Mouse (Mus musculus) hindbrain, postnatal 0 days (tissue): ENCODE measurements around the gene Sh3bp4. TPM values are rescaled to one million over a fixed set of nuclear protein-coding genes. Genes with fewer than 3 reads are reported as not detected.
A peak's percentile ranks its signal among the peaks of the same experiment; 100 is the strongest.

Experiments used
- ATAC-seq: fragments of 200-750 bp; cut with Nextera tagmentation; 2 replicates; pipeline ENCODE4 v1.8.0; 2017; ENCODE audit warnings: mild to moderate bottlenecking, moderate TSS enrichment, moderate library complexity
- DNase-seq: peaks from one replicate; pipeline ENCODE4 v3.0.0-alpha.2; 2015; ENCODE audit warnings: low spot score
- H3K27ac ChIP-seq: fragments of 300-500 bp; sonication (generic); 2 replicates; pipeline ENCODE4 v1.5.1; 2014; ENCODE audit warnings: mild to moderate bottlenecking
- H3K27me3 ChIP-seq: fragments of 300-500 bp; sonication (generic); 2 replicates; pipeline ENCODE4 v1.6.1; 2014; ENCODE audit warnings: low read length, mixed read lengths; ENCODE audit not compliant: insufficient read depth
- H3K36me3 ChIP-seq: fragments of 300-500 bp; sonication (generic); 2 replicates; pipeline ENCODE4 v1.6.1; 2014; ENCODE audit warnings: low read length, mixed read lengths; ENCODE audit not compliant: insufficient read depth
- H3K4me1 ChIP-seq: fragments of 300-500 bp; sonication (generic); 2 replicates; pipeline ENCODE4 v1.6.1; 2014; ENCODE audit warnings: antibody characterized with exemption, low read length, mixed read lengths; ENCODE audit not compliant: insufficient read depth
- H3K4me2 ChIP-seq: fragments of 300-500 bp; sonication (generic); 2 replicates; pipeline ENCODE4 v1.6.1; 2014; ENCODE audit warnings: low read depth, mild to moderate bottlenecking, low read length, moderate library complexity, mixed read lengths
- H3K4me3 ChIP-seq: fragments of 300-500 bp; sonication (generic); 2 replicates; pipeline ENCODE4 v1.5.1; 2014; ENCODE audit warnings: low read length
- H3K9ac ChIP-seq: fragments of 300-500 bp; sonication (generic); replicated peaks from 2 replicates; pipeline ENCODE4 v1.6.1; 2014; ENCODE audit warnings: mild to moderate bottlenecking, low read length, moderate library complexity, mixed read lengths
- H3K9me3 ChIP-seq: fragments of 300-500 bp; sonication (generic); 2 replicates; pipeline ENCODE4 v1.6.1; 2016; ENCODE audit warnings: low read length, mixed read lengths
- CTCF ChIP-seq: IDR thresholded peaks from 2 replicates; pipeline ENCODE4 v1.5.1; 2016; ENCODE audit warnings: antibody characterized with exemption, control low read depth, low read depth
- WGBS: fragments of 180-500 bp; shearing (Covaris S2); extraction: QIAGEN DNeasy Blood & Tissue Kit; methylation state at CpG from one replicate; pipeline ENCODE4 v1.1.7; 2014; 5-methylcytosine and 5-hydroxymethylcytosine counted together
- polyA plus RNA-seq: library from polyadenylated mRNA; unstranded; fragments of >200 nt; fragmentation: Nextera tagmentation; extraction: Ambion mirVana; gene quantifications from 2 replicates; pipeline ENCODE4 v1.2.1, GENCODE M21; 2015
- total RNA-seq: library from RNA; depleted of rRNA; stranded (reverse); fragments of >200 nt; gene quantifications from 2 replicates; pipeline ENCODE4 v1.2.3, GENCODE M21; 2014

The Sh3bp4 gene
- total and polyA plus RNA-seq, 2 experiments from 2014 or later, result 14.6 to 38.8 TPM

DNA sequence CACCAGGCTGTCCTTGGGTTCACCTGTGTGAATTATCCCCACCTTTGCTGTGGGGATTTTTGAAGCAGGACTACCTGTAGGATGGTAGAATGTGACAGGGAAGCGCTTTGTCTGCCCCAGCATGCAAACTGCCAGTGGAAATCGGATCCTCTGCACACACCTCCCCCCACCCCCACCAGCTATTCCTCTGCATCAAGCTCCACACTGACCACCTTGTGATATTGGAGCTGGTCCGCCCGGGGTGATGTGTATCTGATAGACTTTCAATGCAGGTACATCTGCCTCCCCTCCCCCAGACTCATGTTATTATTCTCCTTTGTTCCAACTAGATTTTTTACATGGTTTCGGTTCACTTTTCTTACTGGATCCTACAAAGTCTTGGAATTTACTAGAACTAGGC, 21.8 kb downstream of the Sh3bp4 start:
- no peaks in the 10 kb centered on the region for H3K9me3 ChIP-seq
- WGBS, result 47% methylated on average over 5 of the region's 5 CpGs
- H3K4me1 ChIP-seq, result peaks cover 13% of the 10 kb centered on the region
- H3K9ac ChIP-seq, result no peak overlapping the region
- peak overlapping the region; percentile 41 for H3K27ac ChIP-seq
- H3K4me2 ChIP-seq, result no peak overlapping the region
- H3K36me3 ChIP-seq, result no peaks in the 10 kb centered on the region
- TF ChIP-seq CTCF, result no peak
- H3K4me3 ChIP-seq, result no peak overlapping the region
- DNase-seq, result no peak
- H3K27me3 ChIP-seq, result no peaks in the 10 kb centered on the region
- ATAC-seq, result no peak

DNA sequence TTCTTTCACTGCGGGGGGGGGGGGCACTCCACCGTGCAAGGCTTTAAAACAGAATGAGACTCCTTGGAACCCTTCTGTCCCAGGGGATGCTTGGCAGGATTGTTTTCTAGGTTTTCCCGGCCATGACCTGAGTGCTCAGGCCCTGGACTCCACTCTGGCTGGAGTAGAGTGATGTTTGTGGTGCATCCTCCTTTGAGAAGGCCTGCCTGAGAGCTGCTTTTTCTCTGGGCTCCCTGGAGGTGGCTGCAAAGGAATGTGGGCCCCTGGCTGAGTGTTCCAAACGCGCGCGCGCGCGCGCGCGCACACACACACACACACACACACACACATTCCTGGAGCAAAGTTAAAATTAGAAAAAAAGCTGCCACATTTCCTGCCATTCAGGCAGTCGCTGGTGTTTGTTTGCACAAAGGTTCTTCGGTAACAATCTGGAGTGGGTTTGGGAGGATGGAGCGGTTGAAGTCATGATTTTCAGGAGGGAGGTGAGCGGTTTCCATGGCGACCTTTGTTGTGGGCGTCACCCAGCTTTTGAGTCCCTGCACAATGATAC, 22.3 kb downstream of the Sh3bp4 start:
- peaks cover 13% of the 10 kb centered on the region for H3K4me1 ChIP-seq
- no peaks in the 10 kb centered on the region for H3K36me3 ChIP-seq
- no peak overlapping the region for H3K4me3 ChIP-seq
- H3K27me3 ChIP-seq, result no peaks in the 10 kb centered on the region
- H3K4me2 ChIP-seq, result peak overlapping the region; percentile 33
- no peaks in the 10 kb centered on the region for H3K9me3 ChIP-seq
- H3K9ac ChIP-seq, result no peak overlapping the region
- TF ChIP-seq CTCF, result no peak
- H3K27ac ChIP-seq, result peak overlapping the region; percentile 41
- ATAC-seq, result no peak
- peak; percentile 63 for DNase-seq
- 7% methylated on average over 19 of the region's 19 CpGs for WGBS

DNA sequence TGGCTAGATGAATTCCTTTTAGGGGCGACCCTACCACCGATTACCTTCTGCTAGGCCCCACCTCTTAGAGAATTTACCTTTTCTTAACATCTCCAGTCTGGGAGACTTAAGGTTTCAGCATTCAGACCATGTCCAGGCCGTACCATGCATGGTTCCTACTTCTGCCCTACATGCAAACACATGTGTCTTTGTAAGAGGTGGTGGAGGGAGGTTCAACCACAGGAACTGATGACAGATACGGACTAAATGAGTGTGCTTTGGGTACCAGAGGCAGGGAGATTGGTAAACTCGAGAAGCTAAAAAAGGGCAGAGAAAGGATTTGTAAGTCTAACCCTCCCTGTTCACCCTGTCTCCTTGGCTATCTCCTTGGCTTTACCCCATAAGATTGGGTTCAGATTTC, 23.5 kb downstream of the Sh3bp4 start:
- no peak overlapping the region for H3K27ac ChIP-seq
- no peak for ATAC-seq
- H3K4me2 ChIP-seq, result no peak overlapping the region
- no peak for TF ChIP-seq CTCF
- WGBS, result 76% methylated on average over 5 of the region's 5 CpGs
- no peak for DNase-seq
- H3K4me1 ChIP-seq, result peaks cover 13% of the 10 kb centered on the region
- H3K9me3 ChIP-seq, result no peaks in the 10 kb centered on the region
- H3K4me3 ChIP-seq, result no peak overlapping the region
- H3K9ac ChIP-seq, result no peak overlapping the region
- H3K36me3 ChIP-seq, result no peaks in the 10 kb centered on the region
- H3K27me3 ChIP-seq, result no peaks in the 10 kb centered on the region

DNA sequence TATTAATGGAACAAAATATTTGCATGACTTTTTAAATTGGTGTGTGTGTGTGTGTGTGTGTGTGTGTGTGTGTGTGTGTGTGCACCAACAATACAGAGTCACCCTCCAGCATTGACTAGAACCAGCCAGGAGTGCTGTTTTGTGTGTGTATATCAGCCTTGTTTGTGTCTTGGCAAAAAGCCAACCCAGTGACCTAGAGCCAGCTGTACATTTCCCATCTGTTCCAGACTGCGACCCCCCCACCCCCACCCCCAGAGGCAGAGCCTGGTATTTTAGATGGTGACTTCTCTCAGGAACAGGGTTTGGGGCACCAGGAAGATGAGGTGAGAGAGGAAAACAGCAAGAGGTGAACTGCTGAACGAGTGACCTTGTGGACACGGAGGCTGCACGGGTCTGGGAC, 24.2 kb downstream of the Sh3bp4 start:
- peaks cover 13% of the 10 kb centered on the region for H3K4me1 ChIP-seq
- no peak for DNase-seq

DNA sequence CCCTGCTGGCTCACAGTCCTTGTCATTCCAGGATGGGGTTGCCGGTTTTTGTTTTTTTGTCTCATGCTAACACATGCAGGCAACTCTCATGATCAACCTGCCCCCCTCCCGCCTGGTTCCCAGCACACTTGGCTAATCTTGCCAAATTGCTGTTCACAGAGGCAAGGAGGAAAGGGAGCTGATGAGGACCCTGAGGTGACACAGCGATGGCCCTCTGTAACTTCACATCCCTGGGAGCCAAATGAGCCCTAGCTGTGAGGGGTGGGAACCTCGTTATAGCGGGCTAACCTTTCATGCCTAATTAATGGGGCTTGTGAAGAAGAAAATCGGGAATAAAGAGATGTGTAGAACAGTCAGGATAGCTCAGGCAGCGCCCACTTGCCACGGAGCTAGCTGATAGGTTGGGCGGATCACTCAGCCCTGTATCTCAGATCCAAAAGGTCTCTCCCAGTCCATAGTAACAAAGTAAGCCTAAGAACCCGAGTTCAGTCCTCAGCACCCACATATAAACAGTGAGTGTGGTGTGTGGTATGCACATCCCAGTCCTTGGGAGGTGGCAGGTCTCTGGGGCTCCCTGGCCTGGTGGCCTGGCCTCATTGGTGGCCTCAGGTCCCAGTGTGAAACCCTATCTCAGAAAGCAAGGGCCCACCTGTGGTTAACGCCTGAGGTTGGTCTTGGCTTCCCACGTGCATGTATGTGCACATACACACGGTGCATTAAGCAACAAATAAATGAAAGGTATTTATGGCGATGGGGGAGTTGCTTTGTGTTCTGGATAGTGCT, 25.6 kb downstream of the Sh3bp4 start:
- H3K27me3 ChIP-seq, result no peaks in the 10 kb centered on the region
- TF ChIP-seq CTCF, result no peak
- WGBS, result 29% methylated on average over 14 of the region's 14 CpGs
- no peak overlapping the region for H3K27ac ChIP-seq
- H3K4me1 ChIP-seq, result peaks cover 13% of the 10 kb centered on the region
- H3K9ac ChIP-seq, result no peak overlapping the region
- DNase-seq (no peak), ATAC-seq (no peak; the same call in 1 of the 2 replicates)
- no peak overlapping the region for H3K4me3 ChIP-seq
- H3K4me2 ChIP-seq, result no peak overlapping the region
- no peaks in the 10 kb centered on the region for H3K9me3 ChIP-seq
- H3K36me3 ChIP-seq, result no peaks in the 10 kb centered on the region

More for the DNA sequence above, 24.2 kb downstream of the Sh3bp4 start:
- Histone ChIP-seq H3K9ac (no peak overlapping the region), H3K27ac (no peak overlapping the region), H3K4me3 (no peak overlapping the region), H3K9me3 (no peaks in the 10 kb centered on the region), H3K4me2 (no peak overlapping the region), H3K36me3 (no peaks in the 10 kb centered on the region), H3K27me3 (no peaks in the 10 kb centered on the region)
- 55% methylated on average over 4 of the region's 4 CpGs for WGBS
- no peak for TF ChIP-seq CTCF
- ATAC-seq, result no peak

DNA sequence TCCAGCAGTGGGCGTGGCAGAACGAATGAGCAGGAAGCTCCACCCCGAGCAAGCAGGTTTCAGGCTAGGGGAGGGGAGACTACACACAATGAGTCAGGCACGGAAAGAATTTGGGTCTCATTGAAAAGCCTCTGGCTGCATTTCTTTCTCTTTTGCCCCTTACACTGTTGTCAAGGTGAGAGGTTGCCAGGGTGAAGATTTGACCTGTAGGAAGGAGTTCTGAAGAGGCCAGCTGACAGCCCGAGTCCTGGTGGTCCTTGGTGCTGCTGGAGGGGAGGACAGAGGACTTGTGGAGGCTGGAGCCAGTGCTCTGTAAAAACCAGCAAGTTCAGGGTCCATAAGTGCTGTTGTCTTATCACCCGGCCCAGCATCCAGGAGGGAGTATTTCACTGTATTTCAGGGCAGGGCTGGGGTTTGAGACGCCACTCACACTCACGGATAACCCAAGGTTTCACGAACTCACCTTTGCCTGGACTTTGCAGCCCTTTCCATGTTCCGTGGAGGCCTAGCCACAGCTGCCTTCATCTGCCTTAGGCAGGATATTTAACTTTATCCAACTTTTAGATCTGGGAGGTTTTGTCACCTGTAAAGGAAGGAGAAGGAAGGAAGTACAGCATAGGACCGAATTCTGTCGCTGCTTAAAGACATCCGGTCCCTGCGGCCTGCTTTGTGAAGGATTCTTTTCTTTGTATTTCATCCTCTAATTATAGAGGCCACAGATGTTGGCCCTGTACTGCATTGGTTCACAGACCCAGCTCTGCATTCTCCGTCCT, 32.2 kb downstream of the Sh3bp4 start:
- peaks cover 16% of the 10 kb centered on the region; the same call in 1 of the 2 replicates for H3K4me1 ChIP-seq
- DNase-seq (no peak), ATAC-seq (no peak)
- H3K27me3 ChIP-seq, result no peaks in the 10 kb centered on the region
- no peaks in the 10 kb centered on the region for H3K9me3 ChIP-seq
- no peak overlapping the region for H3K9ac ChIP-seq
- TF ChIP-seq CTCF, result no peak
- WGBS, result 43% methylated on average over 14 of the region's 15 CpGs
- H3K4me3 ChIP-seq, result no peak overlapping the region
- no peaks in the 10 kb centered on the region for H3K36me3 ChIP-seq
- no peak overlapping the region for H3K27ac ChIP-seq
- H3K4me2 ChIP-seq, result no peak overlapping the region
